Mouse (Mus musculus): Measurements from ENCODE around the gene Col4a1. TPM values are rescaled to one million over a fixed set of nuclear protein-coding genes. Genes with fewer than 3 reads are reported as not detected.

Gene Col4a1
- polyA plus RNA-seq, 1 experiment from 2014 or later, result 118 TPM

- H3K27ac ChIP-seq, result no peak overlapping the region
- no peak overlapping the region for H3K4me3 ChIP-seq (replicated peaks)
- peaks cover 6% of the 10 kb centered on the region for H3K4me1 ChIP-seq (replicated peaks)
- no peaks in the 10 kb centered on the region for H3K27me3 ChIP-seq
- H3K9me3 ChIP-seq, result no peaks in the 10 kb centered on the region
- H3K36me3 ChIP-seq, result no peaks in the 10 kb centered on the region
- H3K9ac ChIP-seq (replicated peaks), result no peak overlapping the region
- 56% methylated on average over 1 of the region's 1 CpGs for WGBS
- no peak overlapping the region for H3K4me2 ChIP-seq
- ATAC-seq (ENCODE audit: insufficient number of reproducible peaks, insufficient read depth, low FRiP score, low TSS enrichment, low read depth), result no peak
These were observed 59.1 kb downstream of the Col4a1 start for GRCm38 (mm10) chr8:11253556-11253955.

DNA sequence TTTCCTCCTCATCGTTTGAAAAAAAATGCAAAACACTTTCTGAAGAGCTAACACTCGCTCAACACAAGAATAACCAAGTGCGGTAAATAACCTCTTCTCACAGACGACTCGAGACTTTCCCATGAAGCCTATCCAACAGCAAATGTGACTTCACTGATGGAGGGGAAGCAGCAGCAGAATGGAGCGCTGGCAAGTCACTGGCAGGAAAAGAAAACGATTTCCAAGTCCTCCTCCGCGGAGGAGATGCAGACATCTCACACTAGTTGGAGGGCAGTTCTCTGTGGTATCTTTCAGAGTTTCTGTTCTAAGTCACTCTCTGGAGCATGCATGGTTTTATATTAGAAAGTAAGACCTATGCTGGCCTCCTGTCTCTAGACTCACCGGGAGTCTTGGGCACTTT lies 59.6 kb downstream of the Col4a1 start:
- no peak overlapping the region for H3K27ac ChIP-seq
- H3K36me3 ChIP-seq, result no peaks in the 10 kb centered on the region
- peaks cover 6% of the 10 kb centered on the region for H3K4me1 ChIP-seq (replicated peaks)
- no peak overlapping the region for H3K4me3 ChIP-seq (replicated peaks)
- WGBS, result 90% methylated on average over 10 of the region's 10 CpGs
- no peaks in the 10 kb centered on the region for H3K27me3 ChIP-seq
- no peaks in the 10 kb centered on the region for H3K9me3 ChIP-seq
- ATAC-seq (ENCODE audit: insufficient number of reproducible peaks, insufficient read depth, low FRiP score, low TSS enrichment, low read depth), result no peak
- H3K9ac ChIP-seq (replicated peaks), result no peak overlapping the region
- no peak overlapping the region for H3K4me2 ChIP-seq

GRCm38 (mm10) chr8:11252235-11252774 lies 60.3 kb downstream of the Col4a1 start:
- H3K36me3 ChIP-seq, result no peaks in the 10 kb centered on the region
- WGBS, result 79% methylated on average over 7 of the region's 7 CpGs
- no peak overlapping the region for H3K4me3 ChIP-seq (replicated peaks)
- no peak for ATAC-seq (ENCODE audit: insufficient number of reproducible peaks, insufficient read depth, low FRiP score, low TSS enrichment, low read depth)
- H3K27ac ChIP-seq, result no peak overlapping the region
- H3K9me3 ChIP-seq, result no peaks in the 10 kb centered on the region
- no peaks in the 10 kb centered on the region for H3K27me3 ChIP-seq
- no peak overlapping the region for H3K4me2 ChIP-seq
- H3K9ac ChIP-seq (replicated peaks), result no peak overlapping the region
- peaks cover 5% of the 10 kb centered on the region for H3K4me1 ChIP-seq (replicated peaks)

GRCm38 (mm10) chr8:11250149-11250548 lies 62.5 kb downstream of the Col4a1 start:
- Histone ChIP-seq H3K27ac (no peak overlapping the region), H3K4me2 (no peak overlapping the region), H3K9ac (replicated peaks) (no peak overlapping the region), H3K4me3 (replicated peaks) (no peak overlapping the region), H3K36me3 (peaks cover 7% of the 10 kb centered on the region), H3K9me3 (no peaks in the 10 kb centered on the region), H3K27me3 (no peaks in the 10 kb centered on the region), H3K4me1 (replicated peaks) (no peaks in the 10 kb centered on the region; the same call in 1 of the 2 replicates)
- no peak for ATAC-seq (ENCODE audit: insufficient number of reproducible peaks, insufficient read depth, low FRiP score, low TSS enrichment, low read depth)
- WGBS, result 89% methylated on average over 8 of the region's 8 CpGs

GRCm38 (mm10) chr8:11249541-11250058 lies 63.0 kb downstream of the Col4a1 start:
- Histone ChIP-seq H3K36me3 (peaks cover 10% of the 10 kb centered on the region), H3K4me2 (no peak overlapping the region), H3K4me1 (replicated peaks) (no peaks in the 10 kb centered on the region; the same call in 1 of the 2 replicates), H3K27me3 (no peaks in the 10 kb centered on the region), H3K4me3 (replicated peaks) (no peak overlapping the region), H3K9me3 (no peaks in the 10 kb centered on the region), H3K27ac (no peak overlapping the region), H3K9ac (replicated peaks) (no peak overlapping the region)
- no peak for ATAC-seq (ENCODE audit: insufficient number of reproducible peaks, insufficient read depth, low FRiP score, low TSS enrichment, low read depth)
- WGBS, result 87% methylated on average over 7 of the region's 7 CpGs

- H3K27ac ChIP-seq, result no peak overlapping the region
- no peaks in the 10 kb centered on the region for H3K27me3 ChIP-seq
- H3K36me3 ChIP-seq, result peaks cover 19% of the 10 kb centered on the region
- no peak for ATAC-seq (ENCODE audit: insufficient number of reproducible peaks, insufficient read depth, low FRiP score, low TSS enrichment, low read depth)
- H3K4me3 ChIP-seq (replicated peaks), result no peak overlapping the region
- H3K4me2 ChIP-seq, result no peak overlapping the region
- H3K4me1 ChIP-seq (replicated peaks), result no peaks in the 10 kb centered on the region; the same call in 1 of the 2 replicates
- 47% methylated on average over 7 of the region's 7 CpGs for WGBS
- H3K9ac ChIP-seq (replicated peaks), result no peak overlapping the region
- no peaks in the 10 kb centered on the region for H3K9me3 ChIP-seq
These were observed 63.9 kb downstream of the Col4a1 start for GRCm38 (mm10) chr8:11248712-11249111.

DNA sequence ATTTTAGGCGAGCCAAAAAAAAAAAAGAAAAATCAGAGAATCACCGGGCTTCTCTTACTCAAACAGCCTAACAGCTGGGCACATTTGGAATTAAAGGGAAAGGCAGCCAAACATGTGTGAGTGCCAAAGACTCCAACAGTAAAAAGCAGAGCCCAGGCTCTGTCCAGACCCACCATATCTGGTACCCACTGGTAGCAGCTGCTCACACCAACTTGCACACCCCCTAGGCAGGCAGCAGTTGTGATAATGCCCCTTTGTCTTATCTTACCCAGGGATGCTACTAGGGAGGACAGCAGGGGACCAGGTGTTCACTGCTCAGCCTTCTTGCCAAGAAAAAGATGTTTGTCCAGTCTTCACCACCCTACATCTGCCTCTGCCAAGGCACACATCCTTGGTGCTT lies 71.1 kb downstream of the Col4a1 start:
- Histone ChIP-seq H3K27me3 (no peaks in the 10 kb centered on the region), H3K9me3 (no peaks in the 10 kb centered on the region), H3K4me2 (no peak overlapping the region), H3K4me3 (replicated peaks) (no peak overlapping the region), H3K27ac (no peak overlapping the region), H3K36me3 (peaks cover 76% of the 10 kb centered on the region), H3K9ac (replicated peaks) (no peak overlapping the region), H3K4me1 (replicated peaks) (no peaks in the 10 kb centered on the region)
- 73% methylated on average over 2 of the region's 2 CpGs for WGBS
- no peak for ATAC-seq (ENCODE audit: insufficient number of reproducible peaks, insufficient read depth, low FRiP score, low TSS enrichment, low read depth)

- WGBS, result 84% methylated on average over 6 of the region's 6 CpGs
- Histone ChIP-seq H3K27ac (no peak overlapping the region), H3K4me1 (replicated peaks) (0 out of 2 replicates have a peak, but pooled peaks cover 2% of the 10 kb centered on the region), H3K9me3 (no peaks in the 10 kb centered on the region), H3K9ac (replicated peaks) (no peak overlapping the region), H3K4me2 (no peak overlapping the region), H3K36me3 (peaks cover 68% of the 10 kb centered on the region), H3K27me3 (no peaks in the 10 kb centered on the region), H3K4me3 (replicated peaks) (no peak overlapping the region)
- ATAC-seq (ENCODE audit: insufficient number of reproducible peaks, insufficient read depth, low FRiP score, low TSS enrichment, low read depth), result no peak
These were observed 77.8 kb downstream of the Col4a1 start for GRCm38 (mm10) chr8:11234879-11235210.

- H3K27me3 ChIP-seq, result no peaks in the 10 kb centered on the region
- no peak for ATAC-seq (ENCODE audit: insufficient number of reproducible peaks, insufficient read depth, low FRiP score, low TSS enrichment, low read depth)
- H3K9me3 ChIP-seq, result no peaks in the 10 kb centered on the region
- 0 out of 2 replicates have a peak, but pooled peaks cover 2% of the 10 kb centered on the region for H3K4me1 ChIP-seq (replicated peaks)
- no peak overlapping the region for H3K4me2 ChIP-seq
- H3K27ac ChIP-seq, result no peak overlapping the region
- H3K9ac ChIP-seq (replicated peaks), result no peak overlapping the region
- 60% methylated on average over 10 of the region's 10 CpGs for WGBS
- peaks cover 68% of the 10 kb centered on the region for H3K36me3 ChIP-seq
- no peak overlapping the region for H3K4me3 ChIP-seq (replicated peaks)
These were observed 78.3 kb downstream of the Col4a1 start for GRCm38 (mm10) chr8:11234151-11234878.

DNA sequence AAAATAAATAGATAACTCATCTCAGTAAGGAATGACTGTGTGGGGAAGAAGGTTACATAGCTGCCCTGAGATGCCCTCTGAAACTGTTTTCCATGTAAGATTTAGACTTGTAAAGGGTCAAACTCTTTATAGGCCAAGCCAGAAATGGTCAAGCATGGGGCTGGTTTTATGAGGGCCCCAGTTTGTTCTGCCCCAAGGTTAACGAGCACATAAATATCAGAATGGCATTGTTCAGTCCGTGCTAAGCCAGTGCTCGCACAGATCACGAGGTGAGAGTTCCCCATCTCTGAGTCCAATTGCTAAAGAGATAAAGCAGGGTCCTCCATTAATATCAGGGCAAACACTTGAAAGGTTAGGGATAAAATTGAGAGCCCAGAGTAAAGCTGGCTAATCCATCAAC lies 79.6 kb downstream of the Col4a1 start:
- ATAC-seq (ENCODE audit: insufficient number of reproducible peaks, insufficient read depth, low FRiP score, low TSS enrichment, low read depth), result no peak
- no peak overlapping the region for H3K27ac ChIP-seq
- H3K36me3 ChIP-seq, result peaks cover 68% of the 10 kb centered on the region
- no peak overlapping the region for H3K4me2 ChIP-seq
- H3K4me3 ChIP-seq (replicated peaks), result no peak overlapping the region
- no peak overlapping the region for H3K9ac ChIP-seq (replicated peaks)
- 28% methylated on average over 4 of the region's 4 CpGs for WGBS
- no peaks in the 10 kb centered on the region for H3K9me3 ChIP-seq
- H3K4me1 ChIP-seq (replicated peaks), result 0 out of 2 replicates have a peak, but pooled peaks cover 2% of the 10 kb centered on the region
- no peaks in the 10 kb centered on the region for H3K27me3 ChIP-seq

GRCm38 (mm10) chr8:11230277-11230676 lies 82.3 kb downstream of the Col4a1 start:
- no peak overlapping the region for H3K4me3 ChIP-seq (replicated peaks)

More at GRCm38 (mm10) chr8:11230277-11230676, 82.3 kb downstream of the Col4a1 start:
- Histone ChIP-seq H3K4me2 (no peak overlapping the region), H3K27me3 (no peaks in the 10 kb centered on the region), H3K4me1 (replicated peaks) (0 out of 2 replicates have a peak, but pooled peaks cover 2% of the 10 kb centered on the region), H3K36me3 (peaks cover 68% of the 10 kb centered on the region), H3K9ac (replicated peaks) (no peak overlapping the region), H3K9me3 (no peaks in the 10 kb centered on the region), H3K27ac (no peak overlapping the region)
- no peak for ATAC-seq (ENCODE audit: insufficient number of reproducible peaks, insufficient read depth, low FRiP score, low TSS enrichment, low read depth)
- WGBS, result 48% methylated on average over 4 of the region's 4 CpGs

Data from limb, embryonic 12.5 days (tissue).